Mouse (Mus musculus) retina, embryonic 14.5 days (tissue): ENCODE data around the gene Xpo4.

Experiments
- DNase-seq: peaks from one replicate; pipeline ENCODE4 v3.0.0-alpha.2; 2015; ENCODE audit warnings: low spot score

Gene Xpo4

GRCm38 (mm10) chr14:57606663-57607365 is 58.4 kb downstream of the Xpo4 start:
- no peak for DNase-seq

- DNase-seq, result no peak
These were observed 72.0 kb downstream of the Xpo4 start for GRCm38 (mm10) chr14:57593279-57593678.

GRCm38 (mm10) chr14:57591830-57592229 is 73.4 kb downstream of the Xpo4 start:
- no peak for DNase-seq

GRCm38 (mm10) chr14:57576364-57577060 is 88.7 kb downstream of the Xpo4 start:
- no peak for DNase-seq

GRCm38 (mm10) chr14:57574792-57575587 is 90.2 kb downstream of the Xpo4 start:
- DNase-seq, result no peak

GRCm38 (mm10) chr14:57571155-57572133 is 93.8 kb downstream of the Xpo4 start, which contains the start of gene Eef1akmt1:
Gene Eef1akmt1 (minus strand): TSS chr14:57571612.
- peak; percentile 97 for DNase-seq

GRCm38 (mm10) chr14:57565626-57566025 is 99.6 kb downstream of the Xpo4 start:
- no peak for DNase-seq

- no peak for DNase-seq
These were observed 108.3 kb downstream of the Xpo4 start for GRCm38 (mm10) chr14:57556922-57557321.

GRCm38 (mm10) chr14:57555471-57556070 is 109.7 kb downstream of the Xpo4 start:
- no peak for DNase-seq

GRCm38 (mm10) chr14:57554434-57554833 is 110.8 kb downstream of the Xpo4 start:
- DNase-seq, result no peak

- no peak for DNase-seq
These were observed 112.3 kb downstream of the Xpo4 start for GRCm38 (mm10) chr14:57552945-57553344.

GRCm38 (mm10) chr14:57547062-57547461 is 118.2 kb downstream of the Xpo4 start:
- DNase-seq, result no peak

- peak; percentile 41 for DNase-seq
These were observed 118.6 kb downstream of the Xpo4 start for GRCm38 (mm10) chr14:57546557-57547021.

- no peak for DNase-seq
These were observed 119.1 kb downstream of the Xpo4 start for GRCm38 (mm10) chr14:57546131-57546530.

GRCm38 (mm10) chr14:57545526-57545925 is 119.7 kb downstream of the Xpo4 start:
- DNase-seq, result no peak

GRCm38 (mm10) chr14:57543420-57544039 is 121.7 kb downstream of the Xpo4 start:
- DNase-seq, result no peak

- no peak for DNase-seq
These were observed 123.0 kb downstream of the Xpo4 start for GRCm38 (mm10) chr14:57542231-57542630.

- no peak for DNase-seq
These were observed 124.5 kb downstream of the Xpo4 start for GRCm38 (mm10) chr14:57540683-57541082.

- DNase-seq, result peak; percentile 50
These were observed 127.8 kb downstream of the Xpo4 start for GRCm38 (mm10) chr14:57537261-57538015.

- no peak for DNase-seq
These were observed 128.4 kb downstream of the Xpo4 start for GRCm38 (mm10) chr14:57536820-57537219.
